Mouse (Mus musculus) G1E (cell line): ENCODE results near the gene Sptb. TPM values are rescaled to one million over a fixed set of nuclear protein-coding genes. Genes with fewer than 3 reads are reported as not detected.

ENCODE experiments used
- ATAC-seq: 2 replicates; pipeline ENCODE4 v1.8.0; 2016; ENCODE audit warnings: mild to moderate bottlenecking; ENCODE audit not compliant: insufficient number of reproducible peaks, poor library complexity, low FRiP score, severe bottlenecking; ENCODE audit errors: extremely low read depth
- DNase-seq: peaks from one replicate; pipeline ENCODE4 v3.0.0; 2012; ENCODE audit warnings: low spot score
- H3K27me3 ChIP-seq: 2 replicates; pipeline ENCODE4 v1.6.1; 2012; ENCODE audit warnings: mild to moderate bottlenecking, low read length, inconsistent platforms; ENCODE audit not compliant: insufficient read depth
- H3K36me3 ChIP-seq: replicated peaks from 2 replicates; pipeline ENCODE3; 2012; ENCODE audit warnings: mild to moderate bottlenecking, inconsistent platforms
- H3K4me1 ChIP-seq: 2 replicates; pipeline ENCODE4 v1.6.1; 2012; ENCODE audit warnings: low read depth, low read length, inconsistent platforms, mixed read lengths; ENCODE audit not compliant: insufficient read depth
- H3K4me3 ChIP-seq: 2 replicates; pipeline ENCODE4 v1.5.1; 2012; ENCODE audit warnings: low read depth, mild to moderate bottlenecking, inconsistent platforms, low read length, moderate library complexity, mixed read lengths
- H3K9me3 ChIP-seq: replicated peaks from 2 replicates; pipeline ENCODE4 v1.6.1; 2012; ENCODE audit warnings: inconsistent platforms
- CTCF ChIP-seq: IDR thresholded peaks from 2 replicates; pipeline ENCODE4 v1.5.1; 2012; ENCODE audit warnings: low read depth, low read length, inconsistent platforms, mixed read lengths
- GATA1 ChIP-seq: IDR thresholded peaks from 2 replicates; pipeline ENCODE4 v1.6.1; 2012; ENCODE audit warnings: borderline replicate concordance, low read length, inconsistent platforms, mixed read lengths
- GATA2 ChIP-seq: IDR thresholded peaks from 2 replicates; pipeline ENCODE4 v1.6.1; 2012; ENCODE audit warnings: low read depth, low read length, inconsistent platforms, borderline replicate concordance
- POLR2AphosphoS5 ChIP-seq: IDR thresholded peaks from 2 replicates; pipeline ENCODE4 v1.6.1; 2012; ENCODE audit warnings: low read depth, low read length, inconsistent platforms; ENCODE audit not compliant: insufficient replicate concordance
- TAL1 ChIP-seq: conservative IDR thresholded peaks from 2 replicates; pipeline ENCODE4 v1.6.1; 2012; ENCODE audit warnings: low read depth, low read length, inconsistent platforms, mixed read lengths
- polyA plus RNA-seq: library from polyadenylated mRNA; stranded (reverse); fragments of >175 nt; gene quantifications from 2 replicates; pipeline ENCODE4 v1.2.3, GENCODE M21; 2012
- total RNA-seq, 2 experiments: library from RNA; stranded (forward) in 1 of 2; stranded (reverse) in 1 of 2; fragments of 200-1000 nt in 1 of 2; fragments of >200 nt in 1 of 2; fragmentation: Nextera tagmentation in 1 of 2; gene quantifications; 2 replicates each; pipeline ENCODE4 v1.2.3; 2014 to 2017

The Sptb gene
- total and polyA plus RNA-seq, 3 experiments, result 78.7 to 231 (median 169) TPM

- no peak for ATAC-seq
- no peak for DNase-seq
- Histone ChIP-seq H3K36me3 (peaks cover 98% of the 10 kb centered on the region), H3K27me3 (no peaks in the 10 kb centered on the region), H3K4me1 (no peaks in the 10 kb centered on the region), H3K4me3 (no peak overlapping the region), H3K9me3 (no peaks in the 10 kb centered on the region)
- TF ChIP-seq GATA1, result no peak
- no peak for TF ChIP-seq POLR2AphosphoS5
- TF ChIP-seq TAL1, result no peak
- TF ChIP-seq GATA2, result no peak
- TF ChIP-seq CTCF, result no peak
Measured at GRCm38 (mm10) chr12:76603779-76604178, 106.6 kb downstream of the Sptb start.

- no peaks in the 10 kb centered on the region for H3K9me3 ChIP-seq
- H3K36me3 ChIP-seq, result peaks cover 93% of the 10 kb centered on the region
- ATAC-seq (no peak), DNase-seq (no peak)
- H3K4me3 ChIP-seq, result no peak overlapping the region
- H3K27me3 ChIP-seq, result no peaks in the 10 kb centered on the region
- H3K4me1 ChIP-seq, result peaks cover 45% of the 10 kb centered on the region
- no peak for TF ChIP-seq GATA2
- no peak for TF ChIP-seq GATA1
Measured at GRCm38 (mm10) chr12:76598196-76598928, 112.0 kb downstream of the Sptb start.

- Histone ChIP-seq H3K4me3 (no peak overlapping the region), H3K4me1 (peaks cover 51% of the 10 kb centered on the region), H3K36me3 (peaks cover 86% of the 10 kb centered on the region), H3K9me3 (no peaks in the 10 kb centered on the region), H3K27me3 (no peaks in the 10 kb centered on the region)
- DNase-seq, result no peak
- ATAC-seq, result no peak
- TF ChIP-seq TAL1 (no peak), GATA2 (no peak), POLR2AphosphoS5 (no peak), GATA1 (no peak), CTCF (no peak)
Measured at GRCm38 (mm10) chr12:76597577-76598100, 112.7 kb downstream of the Sptb start.

- Histone ChIP-seq H3K27me3 (peaks cover 7% of the 10 kb centered on the region), H3K9me3 (no peaks in the 10 kb centered on the region), H3K4me1 (peaks cover 58% of the 10 kb centered on the region), H3K36me3 (peaks cover 74% of the 10 kb centered on the region), H3K4me3 (no peak overlapping the region)
- TF ChIP-seq CTCF, result peak; percentile 92
- TF ChIP-seq GATA2, result no peak
- no peak for ATAC-seq
- peak; percentile 51 for DNase-seq
Measured at GRCm38 (mm10) chr12:76596292-76597023, 113.9 kb downstream of the Sptb start.

- Histone ChIP-seq H3K36me3 (peaks cover 68% of the 10 kb centered on the region), H3K4me1 (peaks cover 58% of the 10 kb centered on the region), H3K9me3 (no peaks in the 10 kb centered on the region), H3K27me3 (peaks cover 12% of the 10 kb centered on the region), H3K4me3 (no peak overlapping the region)
- no peak for TF ChIP-seq TAL1
- TF ChIP-seq CTCF, result no peak
- no peak for TF ChIP-seq GATA1
- TF ChIP-seq GATA2, result no peak
- no peak for TF ChIP-seq POLR2AphosphoS5
- ATAC-seq, result no peak
- DNase-seq, result no peak
Measured at GRCm38 (mm10) chr12:76595830-76596229, 114.5 kb downstream of the Sptb start.

- Histone ChIP-seq H3K4me3 (0 out of 2 replicates have a peak overlapping the region, but pooled peaks have one; percentile 50), H3K9me3 (no peaks in the 10 kb centered on the region), H3K4me1 (peaks cover 58% of the 10 kb centered on the region), H3K27me3 (peaks cover 24% of the 10 kb centered on the region), H3K36me3 (peaks cover 56% of the 10 kb centered on the region)
- DNase-seq (no peak), ATAC-seq (no peak)
- no peak for TF ChIP-seq GATA1
- no peak for TF ChIP-seq GATA2
- no peak for TF ChIP-seq CTCF
- no peak; the same call in 1 of the 2 replicates for TF ChIP-seq POLR2AphosphoS5
- no peak for TF ChIP-seq TAL1
Measured at GRCm38 (mm10) chr12:76594556-76594955, 115.8 kb downstream of the Sptb start.
